Mouse (Mus musculus) G1E (cell line): ENCODE results near the gene Gm17689.

Experiments
- CTCF ChIP-seq: IDR thresholded peaks from 2 replicates; pipeline ENCODE4 v1.5.1; 2012; ENCODE audit warnings: low read depth, low read length, inconsistent platforms, mixed read lengths
- GATA1 ChIP-seq: IDR thresholded peaks from 2 replicates; pipeline ENCODE4 v1.6.1; 2012; ENCODE audit warnings: borderline replicate concordance, low read length, inconsistent platforms, mixed read lengths
- GATA2 ChIP-seq: IDR thresholded peaks from 2 replicates; pipeline ENCODE4 v1.6.1; 2012; ENCODE audit warnings: low read depth, low read length, inconsistent platforms, borderline replicate concordance
- POLR2AphosphoS5 ChIP-seq: IDR thresholded peaks from 2 replicates; pipeline ENCODE4 v1.6.1; 2012; ENCODE audit warnings: low read depth, low read length, inconsistent platforms; ENCODE audit not compliant: insufficient replicate concordance
- TAL1 ChIP-seq: conservative IDR thresholded peaks from 2 replicates; pipeline ENCODE4 v1.6.1; 2012; ENCODE audit warnings: low read depth, low read length, inconsistent platforms, mixed read lengths

DNA sequence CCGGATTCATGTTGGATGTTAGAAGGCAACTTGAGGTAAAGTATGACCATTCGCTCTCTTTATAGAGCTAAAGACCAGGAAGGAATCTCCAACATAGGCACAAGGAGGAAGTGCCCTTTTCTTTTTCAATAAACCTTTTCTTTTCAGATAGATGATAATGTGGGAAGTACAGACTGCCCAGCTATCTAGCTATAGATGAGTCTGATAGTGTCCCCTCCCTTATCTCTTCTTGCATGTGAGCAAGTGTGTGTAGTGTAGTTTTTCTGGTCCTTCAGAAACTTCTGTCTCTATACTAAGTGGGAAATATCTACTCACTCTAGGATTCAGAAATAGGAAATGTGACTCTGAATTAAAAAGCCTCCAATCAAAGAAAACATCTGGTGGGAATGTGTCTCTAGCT lies 40.6 kb downstream of the Gm17689 start, which contains the start of gene Gm5615:
- TF ChIP-seq CTCF, result no peak
- TF ChIP-seq TAL1, result no peak
- TF ChIP-seq GATA1, result no peak
- no peak for TF ChIP-seq GATA2
- no peak for TF ChIP-seq POLR2AphosphoS5
